Mouse (Mus musculus) NIH3T3 (cell line): ENCODE data around the gene Mmp11.
A peak's percentile ranks its signal among the peaks of the same experiment; 100 is the strongest.
"Not testable (repeated sequence)": the region's sequence is repeated elsewhere in the genome, so short reads cannot be mapped to it uniquely, and the experiment has no call there.

Source experiments
- DNase-seq: peaks from one replicate; pipeline ENCODE4 v3.0.0-alpha.2; 2012; ENCODE audit warnings: low read depth

Gene Mmp11

GRCm38 (mm10) chr10:75896208-75896607 is 40.1 kb downstream of the Mmp11 start:
- DNase-seq: no peak

DNA sequence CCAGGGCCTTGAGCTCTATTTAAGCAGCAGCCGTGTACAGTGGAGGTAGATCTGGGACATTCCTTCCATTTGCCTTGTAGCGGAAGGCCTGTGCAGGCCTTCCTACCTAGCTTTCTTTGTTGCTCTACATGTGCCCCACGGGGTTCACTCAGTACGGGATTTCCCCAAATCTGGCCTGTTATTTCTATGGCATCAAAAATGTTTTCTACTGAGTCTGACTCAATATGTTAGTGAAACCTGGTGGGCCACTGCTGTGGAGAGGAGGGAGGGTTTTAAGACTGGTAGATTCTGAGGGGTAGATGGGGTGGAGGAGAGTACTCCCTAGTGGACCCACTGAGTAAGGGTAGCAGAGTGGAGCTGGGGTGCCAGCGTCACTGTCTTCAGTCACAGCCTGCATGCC is 40.6 kb downstream of the Mmp11 start:
- DNase-seq: no peak

DNA sequence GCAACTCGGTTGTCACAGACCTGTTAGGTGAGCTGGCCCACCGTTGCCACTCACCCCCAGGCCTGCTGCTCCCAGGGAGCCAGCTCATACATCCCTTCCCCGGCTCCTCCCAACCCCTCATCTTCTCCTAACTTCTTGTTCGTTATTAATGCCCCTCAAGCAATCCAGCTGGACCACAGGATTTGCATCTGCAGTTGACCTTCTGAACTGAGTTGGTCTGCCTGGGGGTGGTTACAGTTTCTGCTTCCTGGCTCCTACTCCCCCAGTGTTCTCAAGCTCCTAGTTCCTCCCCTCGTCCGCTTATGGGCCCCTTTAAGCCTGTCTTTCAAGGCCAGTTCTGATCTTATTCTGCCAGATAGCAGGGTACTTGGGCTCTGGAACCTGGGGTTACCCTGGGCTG is 41.7 kb downstream of the Mmp11 start:
- no peak for DNase-seq

- DNase-seq: no peak
Measured at GRCm38 (mm10) chr10:75893089-75893750, 43.1 kb downstream of the Mmp11 start, which contains the start of gene Derl3. Derl3 (plus strand) TSS chr10:75893413.

DNA sequence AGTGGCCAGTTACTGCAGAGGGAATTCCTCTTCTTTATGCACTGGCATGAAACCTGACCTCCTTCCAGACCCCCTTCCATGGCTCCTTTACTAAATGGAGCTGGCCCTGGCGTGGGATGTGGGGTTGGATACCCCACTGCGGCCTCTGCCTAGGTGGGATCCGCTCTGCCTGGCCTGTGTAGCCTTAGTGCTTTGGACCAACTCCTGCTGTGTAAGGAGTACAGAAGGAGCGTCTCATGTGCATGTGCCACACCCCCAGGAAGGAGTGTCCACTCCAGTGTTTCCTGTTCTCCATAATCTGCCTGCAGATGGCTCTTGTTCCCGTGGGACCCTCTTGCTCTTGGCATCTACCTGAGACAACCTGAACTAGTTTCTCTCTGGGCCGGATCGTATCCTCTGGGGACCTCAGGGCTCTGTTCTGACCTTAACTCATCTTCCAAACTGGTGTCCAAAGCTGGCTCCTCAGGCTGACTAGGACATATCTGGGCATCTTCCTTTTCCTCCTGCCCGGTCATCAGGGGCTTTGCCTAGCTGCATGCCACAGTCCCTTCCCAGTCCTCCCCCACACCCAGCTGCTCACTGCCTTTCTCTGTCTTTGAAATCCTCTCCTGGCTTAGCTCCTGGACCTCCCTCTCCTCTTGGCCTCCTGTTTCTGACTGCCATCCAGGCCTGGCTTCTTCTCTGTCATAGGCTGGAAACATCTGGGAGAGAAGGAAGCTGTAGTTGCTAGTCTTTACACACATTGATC is 46.7 kb downstream of the Mmp11 start:
- no peak for DNase-seq

GRCm38 (mm10) chr10:75887504-75887903 is 48.8 kb downstream of the Mmp11 start:
- DNase-seq: not testable (repeated sequence)

DNA sequence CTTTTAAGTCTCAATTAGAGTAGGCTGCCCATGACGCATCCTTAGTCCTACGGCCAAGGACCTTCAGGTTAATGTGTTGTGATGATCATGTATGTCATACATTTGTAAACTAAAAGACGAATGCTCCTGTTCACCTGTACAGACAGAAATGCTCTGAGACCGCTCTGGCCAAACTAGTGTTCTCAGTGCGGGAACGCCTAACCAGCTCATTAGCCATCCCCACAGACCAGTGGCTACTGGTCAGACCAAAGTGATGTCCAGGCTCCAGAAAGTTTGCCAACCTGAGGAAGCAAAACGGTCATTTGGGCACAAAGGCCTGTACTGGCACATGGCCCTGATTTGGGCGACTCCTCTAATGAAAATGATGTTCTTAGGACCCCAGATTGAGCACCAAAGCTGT is 51.6 kb downstream of the Mmp11 start:
- no peak for DNase-seq

- peak; percentile 77 for DNase-seq
Measured at GRCm38 (mm10) chr10:75883232-75883552, 53.1 kb downstream of the Mmp11 start.

DNA sequence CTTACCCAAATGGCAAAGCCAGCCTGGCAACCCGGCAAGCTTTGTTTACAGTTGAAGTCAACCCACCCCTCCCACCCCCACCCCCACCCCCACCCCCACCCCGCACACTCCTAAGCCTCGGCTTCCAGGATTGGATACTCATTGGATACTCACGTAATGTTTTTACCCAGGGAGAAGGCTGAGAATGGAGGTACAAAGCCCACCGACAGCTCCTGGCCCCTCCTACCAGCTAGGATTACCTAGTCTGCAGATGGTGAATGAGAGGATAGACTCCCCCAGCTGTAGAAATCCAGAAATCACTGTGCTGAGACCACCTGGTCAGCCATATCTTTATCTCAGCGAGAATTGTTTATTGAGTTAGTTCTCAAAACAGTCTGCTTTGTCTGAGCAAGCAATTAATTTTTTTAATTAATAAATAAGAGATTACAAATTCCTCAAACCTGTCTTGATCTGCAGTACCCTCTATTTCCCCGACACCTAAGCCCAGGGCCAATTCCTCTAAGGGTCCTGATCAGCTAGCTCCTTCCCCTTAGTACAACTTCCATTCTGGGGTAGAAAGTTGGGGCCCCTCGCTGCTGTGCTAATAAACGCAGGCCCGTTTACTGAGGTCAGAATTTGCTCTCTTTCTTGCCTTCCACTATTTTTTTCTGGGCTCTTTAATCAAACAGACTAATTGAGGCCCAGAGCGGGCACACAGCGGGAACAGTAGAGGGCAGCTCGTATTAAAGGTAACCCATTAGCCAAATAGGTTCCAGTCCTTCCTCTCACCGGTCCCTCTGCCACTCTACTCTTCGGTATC is 53.7 kb downstream of the Mmp11 start:
- no peak for DNase-seq

DNA sequence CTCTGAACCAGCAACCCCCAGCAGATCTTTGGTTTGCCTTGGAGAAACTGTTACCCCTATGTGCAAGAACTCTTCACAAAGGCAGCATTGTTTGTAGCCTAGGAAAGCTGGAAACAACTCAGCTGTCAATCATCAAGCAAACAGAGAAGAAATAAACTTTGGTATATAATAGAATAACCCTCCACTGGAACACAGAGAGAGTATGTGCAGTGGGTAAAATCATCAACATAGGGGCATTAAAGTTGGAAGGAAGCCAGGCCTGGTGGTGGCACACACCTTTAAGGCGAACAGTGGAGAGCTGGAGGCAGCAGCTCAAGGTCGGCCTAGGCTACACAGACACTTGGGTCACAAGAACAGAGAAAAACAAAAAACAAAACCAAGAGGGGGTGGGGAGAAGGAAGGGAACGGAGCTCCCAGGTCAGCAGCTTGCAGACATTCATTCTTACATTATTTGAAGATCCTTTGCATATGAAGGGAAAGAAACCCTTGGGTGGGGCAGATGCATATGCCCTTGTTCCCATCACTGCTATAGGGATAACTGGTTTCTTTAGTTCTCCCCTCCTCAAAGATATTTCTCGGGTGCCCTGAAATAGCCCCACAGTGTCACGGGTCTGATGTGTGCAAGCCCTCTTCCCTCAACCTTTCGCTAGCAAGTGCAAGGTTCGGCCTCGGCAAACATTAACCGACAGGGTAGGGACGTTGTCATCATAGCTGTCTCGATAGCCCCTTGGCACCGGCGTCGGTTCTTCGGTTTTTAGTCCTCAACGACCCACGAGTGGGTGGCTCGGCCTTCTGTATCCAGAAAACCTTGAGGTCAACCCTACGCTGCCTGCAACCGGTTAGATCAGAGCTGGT is 54.5 kb downstream of the Mmp11 start:
- no peak for DNase-seq

GRCm38 (mm10) chr10:75880771-75881577 is 55.3 kb downstream of the Mmp11 start:
- peak; percentile 84 for DNase-seq

- DNase-seq: no peak
Measured at GRCm38 (mm10) chr10:75880351-75880750, 55.9 kb downstream of the Mmp11 start.

- DNase-seq: no peak
Measured at GRCm38 (mm10) chr10:75878836-75879235, 57.5 kb downstream of the Mmp11 start.

DNA sequence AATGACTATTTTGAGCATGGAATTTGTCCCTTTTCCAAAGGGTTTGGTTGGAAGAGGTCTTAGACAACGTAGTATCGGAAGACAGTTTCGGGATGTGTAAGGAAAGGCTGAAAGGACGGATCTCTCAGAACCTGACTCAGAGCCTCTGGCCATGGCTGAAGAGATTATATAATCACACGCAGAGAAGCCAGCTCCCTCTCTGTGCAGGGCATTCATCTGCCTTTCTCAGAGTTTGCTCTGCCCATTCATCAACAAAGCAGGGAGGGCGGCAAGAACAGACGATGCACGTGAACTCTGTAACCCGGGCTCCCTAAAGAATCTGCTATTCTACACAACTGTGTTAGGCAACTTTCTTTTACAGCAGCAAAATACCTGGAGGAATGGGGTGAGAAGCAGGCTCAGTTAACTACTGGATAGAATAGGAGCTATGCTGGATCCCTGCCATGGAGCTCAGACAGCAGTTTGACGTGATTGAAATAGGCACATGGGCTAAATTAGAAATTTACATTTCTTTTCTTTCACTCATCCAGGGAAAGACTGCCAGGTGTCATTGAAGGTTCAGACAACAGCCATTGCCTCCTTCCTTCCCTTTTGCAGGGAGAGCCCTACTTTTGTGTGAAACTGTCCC is 62.6 kb downstream of the Mmp11 start:
- DNase-seq: peak; percentile 32
